In the genomic region with DNA sequence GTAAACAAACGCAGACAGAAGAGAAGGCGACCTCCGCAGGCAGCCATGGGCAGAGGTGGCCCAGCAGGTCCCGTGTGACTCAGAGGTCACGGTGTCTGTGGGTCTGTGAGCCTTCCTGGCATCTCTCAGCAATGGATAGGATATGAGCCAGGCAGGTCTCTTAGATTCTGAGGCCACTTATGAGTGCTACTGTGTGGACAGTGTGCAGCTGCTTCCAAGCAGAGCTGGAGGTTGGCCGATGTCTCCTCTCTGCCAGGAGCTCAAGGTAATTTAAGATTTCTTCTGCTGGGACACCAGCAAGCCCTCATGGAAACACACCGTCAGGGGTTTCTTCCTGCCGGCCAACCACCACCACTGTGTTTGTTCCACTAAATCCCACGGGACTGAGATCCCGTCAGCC, we compare ENCODE assay signal across 21 mouse cellular contexts.
DNase-seq lines count a peak whose midpoint lies in the region; ATAC-seq and TF ChIP-seq lines count a peak whose summit lies in the region.
"Had no signal": no experiment of that assay in that cellular context is flagged by ENCODE, and none has a peak within 500 bp of the region (broad histone marks: within the 10 kb centered on the region; RNA-seq: fewer than 3 reads in every experiment).

No protein-coding gene starts in this region.

- no peak for TF ChIP-seq CTCF in intestine, postnatal 0 days (IDR thresholded peaks at IDR 0.05; ENCODE audit: low read depth)

- no peaks in the 10 kb centered on the region for H3K4me1 ChIP-seq in intestine, postnatal 0 days (replicated peaks; ENCODE audit: control insufficient read depth, insufficient read depth, low read length)
- H3K4me1 ChIP-seq in intestine, embryonic 16.5 days (ENCODE audit: control insufficient read depth, insufficient read depth, low read length), result 0 out of 2 replicates have a peak, but pooled peaks cover 2% of the 10 kb centered on the region

- peaks cover 8% of the 10 kb centered on the region for H3K36me3 ChIP-seq in intestine, postnatal 0 days (ENCODE audit: control insufficient read depth, insufficient read depth)
- no peaks in the 10 kb centered on the region for H3K36me3 ChIP-seq in intestine, embryonic 16.5 days (ENCODE audit: control insufficient read depth, insufficient read depth, low read length)
- H3K36me3 ChIP-seq: hindbrain, embryonic 15.5 days had no signal

- no peaks in the 10 kb centered on the region for H3K9me3 ChIP-seq in intestine, postnatal 0 days (ENCODE audit: control insufficient read depth)
- no peaks in the 10 kb centered on the region for H3K9me3 ChIP-seq in intestine, embryonic 16.5 days (ENCODE audit: control insufficient read depth, low read length)
- H3K9me3 ChIP-seq: embryonic facial prominence, embryonic 12.5 days; embryonic facial prominence, embryonic 15.5 days; heart, embryonic 13.5 days; hindbrain, embryonic 12.5 days; hindbrain, embryonic 15.5 days had no signal

- H3K27ac ChIP-seq in intestine, postnatal 0 days (ENCODE audit: low read depth, low read length), result 0 out of 2 replicates have a peak overlapping the region, but pooled peaks have one; percentile 23
- H3K27ac ChIP-seq in intestine, embryonic 16.5 days (ENCODE audit: low read length), result no peak overlapping the region
- H3K27ac ChIP-seq: heart, embryonic 13.5 days; hindbrain, embryonic 15.5 days had no signal

- DNase-seq in gastrocnemius, adult 8-10 months (ENCODE audit: low spot score in 2 of 2), result peak; percentile 39 to 63
- no peak for DNase-seq in gastrocnemius, postnatal 10 days
- peak; percentile 76 for DNase-seq in skeletal muscle tissue, adult 2 months (ENCODE audit: low read depth, low spot score)
- DNase-seq in cerebellum, postnatal 25 days, result no peak
- DNase-seq: adrenal gland, adult 8-10 months; adrenal gland, postnatal 36 days; cerebellum, adult 18-20 months; cerebellum, adult 9-10 months; cerebellum, postnatal 14 days; forebrain, postnatal 0 days; kidney, adult 18-20 months; kidney, adult 9 months had no signal

- WGBS in intestine, postnatal 0 days, result 92% methylated on average over 10 of the region's 10 CpGs
- 89% methylated on average over 10 of the region's 10 CpGs for WGBS in intestine, embryonic 16.5 days

- H3K27me3 ChIP-seq in intestine, postnatal 0 days (replicated peaks; ENCODE audit: control insufficient read depth, insufficient read depth, low read length), result no peaks in the 10 kb centered on the region
- H3K27me3 ChIP-seq in intestine, embryonic 16.5 days (replicated peaks; ENCODE audit: control insufficient read depth, insufficient read depth, low read length), result no peaks in the 10 kb centered on the region
- H3K27me3 ChIP-seq: embryonic facial prominence, embryonic 12.5 days; embryonic facial prominence, embryonic 15.5 days; heart, embryonic 13.5 days; hindbrain, embryonic 12.5 days; hindbrain, embryonic 15.5 days had no signal

- no peak for ATAC-seq in intestine, postnatal 0 days
- ATAC-seq in intestine, embryonic 16.5 days, result no peak
- ATAC-seq: CD4-positive, CD25-positive, alpha-beta regulatory T cell, adult 4 months; forebrain, embryonic 14.5 days; forebrain, postnatal 0 days had no signal

- H3K4me3 ChIP-seq in intestine, postnatal 0 days (ENCODE audit: low read depth, low read length), result no peak overlapping the region
- no peak overlapping the region for H3K4me3 ChIP-seq in intestine, embryonic 16.5 days (ENCODE audit: low read length)
- H3K4me3 ChIP-seq: embryonic facial prominence, embryonic 12.5 days; embryonic facial prominence, embryonic 15.5 days; heart, embryonic 13.5 days; hindbrain, embryonic 12.5 days; hindbrain, embryonic 15.5 days had no signal

- no peak overlapping the region for H3K4me2 ChIP-seq in intestine, postnatal 0 days (replicated peaks; ENCODE audit: low read depth)
- H3K4me2 ChIP-seq in intestine, embryonic 16.5 days (ENCODE audit: low read depth, low read length), result no peak overlapping the region
- H3K4me2 ChIP-seq: embryonic facial prominence, embryonic 12.5 days; embryonic facial prominence, embryonic 15.5 days; heart, embryonic 13.5 days; hindbrain, embryonic 12.5 days; hindbrain, embryonic 15.5 days had no signal

- H3K9ac ChIP-seq in intestine, postnatal 0 days (ENCODE audit: low read depth, low read length), result no peak overlapping the region
- no peak overlapping the region for H3K9ac ChIP-seq in intestine, embryonic 16.5 days (ENCODE audit: low read depth, low read length)
- H3K9ac ChIP-seq: embryonic facial prominence, embryonic 12.5 days; embryonic facial prominence, embryonic 15.5 days; forebrain, postnatal 0 days; heart, embryonic 13.5 days; hindbrain, embryonic 15.5 days had no signal

Comparison
In these comparisons a context has a peak if more than half of its experiments do, and no peak if none do; other contexts are left out.
1. DNase-seq: peak in gastrocnemius, adult 8-10 months (2 of 2) and skeletal muscle tissue, adult 2 months (single experiment); none in gastrocnemius, postnatal 10 days (single experiment) and cerebellum, postnatal 25 days (0 of 2).